Mouse (Mus musculus) erythroblast, embryonic 14.5 days (primary cell): Measurements from ENCODE around the gene Aldh16a1. TPM values are rescaled to one million over a fixed set of nuclear protein-coding genes. Genes with fewer than 3 reads are reported as not detected.
"Not testable (repeated sequence)": the region's sequence is repeated elsewhere in the genome, so short reads cannot be mapped to it uniquely, and the experiment has no call there.

ENCODE experiments used
- H3K27me3 ChIP-seq: 2 replicates; pipeline ENCODE4 v1.6.1; 2012; ENCODE audit warnings: inconsistent platforms; ENCODE audit not compliant: control insufficient read depth
- H3K36me3 ChIP-seq: 2 replicates; pipeline ENCODE4 v1.6.1; 2012; ENCODE audit warnings: mild to moderate bottlenecking, inconsistent platforms; ENCODE audit not compliant: control insufficient read depth
- H3K4me1 ChIP-seq: 2 replicates; pipeline ENCODE4 v1.6.1; 2012; ENCODE audit warnings: inconsistent platforms; ENCODE audit not compliant: control insufficient read depth
- H3K4me3 ChIP-seq: replicated peaks from 2 replicates; pipeline ENCODE3; 2012; ENCODE audit warnings: moderate library complexity, mild to moderate bottlenecking, inconsistent platforms
- H3K9me3 ChIP-seq: 2 replicates; pipeline ENCODE4 v1.6.1; 2012; ENCODE audit warnings: low read length, inconsistent platforms, mixed read lengths; ENCODE audit not compliant: control insufficient read depth
- GATA1 ChIP-seq: IDR thresholded peaks from 2 replicates; pipeline ENCODE4 v1.6.1; 2012; ENCODE audit warnings: low read length, inconsistent platforms, mixed read lengths
- TAL1 ChIP-seq: IDR thresholded peaks from 3 replicates; pipeline ENCODE4 v1.6.1; 2012; ENCODE audit warnings: low read length, inconsistent platforms, mixed read lengths
- polyA plus RNA-seq: library from polyadenylated mRNA; stranded (reverse); fragments of >175 nt; gene quantifications from 2 replicates; pipeline ENCODE4 v1.2.3, GENCODE M21; 2012

Aldh16a1 gene
- polyA plus RNA-seq, 1 experiment: 16.3 TPM

- Histone ChIP-seq H3K27me3 (no peaks in the 10 kb centered on the region), H3K36me3 (peaks cover 53% of the 10 kb centered on the region), H3K9me3 (no peaks in the 10 kb centered on the region), H3K4me3 (peak overlapping the region; percentile 97), H3K4me1 (peaks cover 80% of the 10 kb centered on the region)
- TF ChIP-seq GATA1 (no peak), TAL1 (no peak)
Observed at GRCm38 (mm10) chr7:45126147-45126843, 28.1 kb downstream of the Aldh16a1 start.

GRCm38 (mm10) chr7:45125649-45126048, 28.7 kb downstream of the Aldh16a1 start:
- peaks cover 84% of the 10 kb centered on the region for H3K4me1 ChIP-seq

DNA sequence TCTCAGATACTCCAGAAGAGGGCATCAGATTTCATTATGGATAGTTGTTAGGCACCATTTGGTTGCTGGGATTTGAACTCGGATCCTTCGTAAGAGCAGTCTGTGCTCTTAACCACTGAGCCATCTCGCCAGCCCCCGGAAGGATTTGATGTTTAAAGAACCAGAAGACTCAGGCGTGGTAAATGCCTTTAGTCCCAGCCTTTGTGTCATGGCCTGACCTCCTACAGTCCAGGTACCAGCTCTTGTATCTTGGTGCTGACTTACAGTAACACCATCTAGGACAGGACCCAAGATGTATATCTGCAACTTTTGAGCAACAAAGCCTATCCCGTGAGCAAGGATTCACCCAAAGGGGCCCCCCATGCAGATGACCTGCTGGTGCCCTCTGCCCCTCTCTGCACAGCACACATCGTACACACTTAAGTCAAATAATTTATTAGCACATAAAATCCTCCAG, 29.2 kb downstream of the Aldh16a1 start:
- Histone ChIP-seq H3K27me3 (no peaks in the 10 kb centered on the region), H3K36me3 (peaks cover 65% of the 10 kb centered on the region), H3K9me3 (no peaks in the 10 kb centered on the region), H3K4me3 (no peak overlapping the region), H3K4me1 (peaks cover 84% of the 10 kb centered on the region)
- TF ChIP-seq GATA1 (no peak), TAL1 (no peak)

More at GRCm38 (mm10) chr7:45125649-45126048, 28.7 kb downstream of the Aldh16a1 start:
- H3K36me3 ChIP-seq: peaks cover 60% of the 10 kb centered on the region
- H3K9me3 ChIP-seq, H3K27me3 ChIP-seq, H3K4me3 ChIP-seq: not testable (repeated sequence)

- TF ChIP-seq GATA1: no peak
- no peak for TF ChIP-seq TAL1
- no peaks in the 10 kb centered on the region for H3K9me3 ChIP-seq
- H3K36me3 ChIP-seq: peaks cover 72% of the 10 kb centered on the region
- peaks cover 83% of the 10 kb centered on the region for H3K4me1 ChIP-seq
- H3K4me3 ChIP-seq: peak within 1 kb of the TSS; percentile 78
- H3K27me3 ChIP-seq: no peaks in the 10 kb centered on the region
Observed at GRCm38 (mm10) chr7:45124224-45125143, 29.9 kb downstream of the Aldh16a1 start, which contains the start of gene Rps11. Gene Rps11, minus strand, starts transcription at chr7:45124439.

DNA sequence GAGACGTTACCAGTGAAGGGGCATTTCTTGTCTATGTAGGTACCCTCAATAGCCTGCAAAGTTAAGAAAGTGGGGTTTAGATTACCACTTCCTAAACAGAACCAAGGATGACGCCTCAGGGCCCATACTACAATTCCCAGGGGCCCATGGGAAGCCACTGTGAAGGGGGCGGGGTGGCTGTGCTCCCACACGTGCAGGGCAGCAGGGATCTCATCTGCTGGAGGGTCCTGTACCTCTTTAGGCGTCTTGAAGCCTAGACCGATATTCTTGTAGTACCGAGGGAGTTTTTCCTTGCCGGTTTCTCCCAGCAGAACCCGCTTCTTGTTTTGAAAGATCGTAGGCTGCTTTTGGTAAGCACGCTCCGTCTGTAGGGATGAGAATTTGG, 31.2 kb downstream of the Aldh16a1 start:
- peaks cover 80% of the 10 kb centered on the region for H3K36me3 ChIP-seq
- no peak for TF ChIP-seq TAL1
- no peak for TF ChIP-seq GATA1
- peak overlapping the region; percentile 78 for H3K4me3 ChIP-seq
- H3K9me3 ChIP-seq: no peaks in the 10 kb centered on the region
- no peaks in the 10 kb centered on the region for H3K27me3 ChIP-seq
- peaks cover 84% of the 10 kb centered on the region for H3K4me1 ChIP-seq

DNA sequence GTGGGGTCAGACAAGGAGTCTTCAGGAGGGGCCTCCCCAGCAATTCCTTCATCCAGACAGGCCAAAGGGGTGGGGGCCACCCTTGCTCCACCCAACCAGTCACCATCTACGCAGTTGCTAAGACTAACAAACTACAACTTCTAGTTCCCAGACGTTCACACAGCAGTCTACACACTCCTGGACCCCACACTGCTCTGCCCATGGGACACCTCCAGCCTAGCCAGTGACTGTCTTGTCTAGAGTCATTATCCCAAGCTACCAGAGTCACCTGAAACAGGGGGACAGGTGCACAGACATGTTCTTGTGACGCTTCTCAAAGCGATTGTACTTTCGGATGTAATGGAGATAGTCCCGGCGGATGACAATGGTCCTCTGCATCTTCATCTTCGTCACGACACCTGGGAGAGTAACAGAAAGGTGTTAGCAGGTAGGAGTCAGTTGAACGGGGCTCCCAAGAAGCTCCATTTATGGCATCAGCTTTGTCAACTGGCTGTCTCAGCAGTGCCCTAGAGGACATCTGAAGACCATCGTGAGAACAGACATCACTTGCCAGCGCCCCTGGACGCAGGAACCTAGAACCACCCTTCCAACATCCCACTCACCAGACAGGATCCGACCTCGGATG, 31.7 kb downstream of the Aldh16a1 start:
- no peaks in the 10 kb centered on the region for H3K9me3 ChIP-seq
- peaks cover 84% of the 10 kb centered on the region for H3K4me1 ChIP-seq
- H3K4me3 ChIP-seq: peak overlapping the region; percentile 78
- no peak for TF ChIP-seq TAL1
- no peak for TF ChIP-seq GATA1
- no peaks in the 10 kb centered on the region for H3K27me3 ChIP-seq
- peaks cover 79% of the 10 kb centered on the region for H3K36me3 ChIP-seq

DNA sequence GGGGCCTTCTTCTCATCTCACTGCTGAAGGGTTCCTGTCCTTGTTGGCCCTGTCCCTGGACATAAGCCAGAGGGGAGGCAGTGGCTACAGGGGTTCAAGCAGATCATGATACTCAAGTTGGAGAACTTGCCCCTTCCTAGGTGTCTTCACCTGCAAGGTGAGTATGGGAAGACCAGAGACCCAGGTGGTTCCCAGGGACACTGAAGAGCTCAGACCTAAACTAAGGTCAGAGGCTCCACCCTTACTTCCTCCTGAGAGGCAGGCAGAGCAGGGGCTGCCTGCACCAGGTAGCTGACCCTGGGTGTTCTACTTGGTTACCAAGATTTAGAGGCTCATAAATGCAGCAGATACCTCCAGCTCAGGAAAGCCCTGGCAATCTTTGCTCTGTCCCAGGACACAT, 32.4 kb downstream of the Aldh16a1 start:
- H3K36me3 ChIP-seq: peaks cover 72% of the 10 kb centered on the region
- no peaks in the 10 kb centered on the region for H3K27me3 ChIP-seq
- H3K4me1 ChIP-seq: peaks cover 79% of the 10 kb centered on the region
- H3K9me3 ChIP-seq: no peaks in the 10 kb centered on the region
- TF ChIP-seq GATA1 (no peak), TAL1 (no peak)
- H3K4me3 ChIP-seq: no peak overlapping the region

GRCm38 (mm10) chr7:45121404-45121803, 33.0 kb downstream of the Aldh16a1 start:
- Histone ChIP-seq H3K4me3 (no peak overlapping the region), H3K4me1 (peaks cover 73% of the 10 kb centered on the region), H3K27me3 (no peaks in the 10 kb centered on the region), H3K9me3 (no peaks in the 10 kb centered on the region), H3K36me3 (peaks cover 66% of the 10 kb centered on the region)
- no peak for TF ChIP-seq GATA1
- TF ChIP-seq TAL1: no peak
